Mouse (Mus musculus) heart, postnatal 25 days (tissue): Measurements from ENCODE around the gene Wdfy3. TPM values are rescaled to one million over a fixed set of nuclear protein-coding genes. Genes with fewer than 3 reads are reported as not detected.
"Not testable (repeated sequence)": the region's sequence is repeated elsewhere in the genome, so short reads cannot be mapped to it uniquely, and the experiment has no call there.

Experiments used
- DNase-seq: peaks from one replicate; pipeline ENCODE4 v3.0.0; 2022; ENCODE audit warnings: low spot score
- intact Hi-C: fragments of 180-260 bp; cut with DNase I; formaldehyde crosslinking; loops from one replicate; pipeline ENCODE4 v1.15.1; 2025
- total RNA-seq, 2 experiments: library from RNA; stranded (reverse); gene quantifications; 2 replicates each; pipeline ENCODE4 v1.2.3; 2021

Gene Wdfy3
- total RNA-seq, 2 experiments from 2014 or later: 28.7 to 33.1 TPM

DNA sequence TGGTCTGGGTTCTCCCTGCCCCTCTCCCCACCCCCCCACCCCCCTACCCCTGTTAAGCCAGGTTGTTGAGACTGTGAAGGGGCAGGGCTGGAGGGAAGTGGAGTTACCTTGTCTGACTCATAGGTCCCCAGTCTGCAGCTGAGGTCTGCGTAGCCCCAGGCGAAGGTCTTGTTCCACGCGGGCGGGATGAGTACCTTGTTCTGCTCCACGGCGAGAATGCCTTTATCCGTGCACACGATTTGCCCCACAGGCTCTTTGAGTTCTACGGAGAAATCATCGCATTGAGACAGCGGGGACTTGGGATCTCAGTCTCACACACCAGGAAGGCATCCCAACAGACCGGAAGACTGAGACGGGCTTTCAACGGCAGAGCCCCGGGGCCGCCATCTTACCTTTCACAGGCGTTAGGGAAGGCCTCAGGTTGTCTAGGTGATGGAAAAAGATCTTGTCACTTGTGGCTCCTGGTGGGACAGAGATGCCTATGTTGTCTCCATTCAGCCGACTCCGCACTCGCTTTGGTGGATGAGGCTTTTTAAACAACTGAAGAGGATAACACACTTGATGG is 217.5 kb downstream of the Wdfy3 start:
- intact Hi-C loops: no loop called here

DNA sequence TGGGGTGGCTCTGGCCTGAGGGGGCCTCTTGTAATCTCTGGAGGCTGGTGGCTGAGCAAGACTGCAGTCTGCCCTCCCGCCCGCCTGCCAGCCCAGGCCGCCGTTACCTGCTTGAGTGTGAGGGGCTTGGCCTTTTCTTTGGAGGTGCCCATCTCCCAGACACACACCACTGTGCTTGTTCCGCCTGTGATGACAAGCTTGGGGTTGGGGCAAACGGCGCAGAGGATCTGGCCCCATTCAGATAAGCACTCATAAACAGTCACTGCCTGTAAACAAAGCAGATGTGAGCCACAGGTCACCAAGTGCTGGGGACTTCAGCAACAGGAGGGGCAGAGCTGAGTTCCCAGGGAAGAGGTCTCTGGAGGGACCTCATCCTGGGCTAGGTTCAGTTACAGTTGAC is 218.6 kb downstream of the Wdfy3 start:
- DNase-seq: no peak
- intact Hi-C loops: no loop called here

More for the DNA sequence above, 217.5 kb downstream of the Wdfy3 start:
- no peak for DNase-seq

DNA sequence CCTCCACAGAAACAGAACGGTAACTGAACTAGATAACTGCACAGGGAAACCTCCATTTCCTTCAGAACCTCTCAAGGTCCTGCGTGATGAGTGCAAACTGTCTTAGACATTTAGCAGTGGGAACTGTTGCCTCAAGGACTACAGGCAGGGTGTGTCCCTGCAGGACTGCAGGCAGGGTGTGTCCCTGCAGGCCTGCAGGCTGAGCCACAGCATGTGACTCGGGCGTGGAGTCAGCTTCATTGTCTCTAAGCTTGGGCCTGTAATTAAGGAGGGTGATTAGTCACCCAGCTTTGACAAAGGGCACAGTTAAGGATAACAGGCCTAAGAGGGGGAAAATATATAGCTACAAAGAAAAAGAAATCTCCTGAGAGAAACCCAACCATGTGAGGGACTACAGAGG is 222.0 kb downstream of the Wdfy3 start:
- no peak for DNase-seq
- intact Hi-C loops: no loop called here

DNA sequence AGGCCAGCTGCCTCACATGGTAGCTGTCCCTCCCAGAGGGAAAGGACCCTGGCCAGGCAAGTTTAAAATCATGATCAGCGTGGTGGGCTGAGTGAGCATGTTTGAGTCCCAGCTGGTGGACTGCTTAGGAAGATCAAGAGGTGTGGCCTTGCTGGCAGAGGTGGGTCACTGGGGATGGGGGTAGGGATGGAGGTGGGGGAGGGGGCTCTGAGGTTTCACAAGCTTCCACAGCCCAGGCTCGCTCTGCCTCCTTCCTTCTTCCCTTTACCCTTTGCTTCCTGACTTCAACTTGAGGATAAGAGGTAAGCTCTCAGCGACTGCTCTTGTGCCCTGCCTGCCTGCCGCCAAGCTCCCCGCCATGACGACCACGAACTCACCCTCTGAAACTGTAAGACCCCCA is 222.4 kb downstream of the Wdfy3 start:
- intact Hi-C loops: no loop called here
- DNase-seq: no peak

DNA sequence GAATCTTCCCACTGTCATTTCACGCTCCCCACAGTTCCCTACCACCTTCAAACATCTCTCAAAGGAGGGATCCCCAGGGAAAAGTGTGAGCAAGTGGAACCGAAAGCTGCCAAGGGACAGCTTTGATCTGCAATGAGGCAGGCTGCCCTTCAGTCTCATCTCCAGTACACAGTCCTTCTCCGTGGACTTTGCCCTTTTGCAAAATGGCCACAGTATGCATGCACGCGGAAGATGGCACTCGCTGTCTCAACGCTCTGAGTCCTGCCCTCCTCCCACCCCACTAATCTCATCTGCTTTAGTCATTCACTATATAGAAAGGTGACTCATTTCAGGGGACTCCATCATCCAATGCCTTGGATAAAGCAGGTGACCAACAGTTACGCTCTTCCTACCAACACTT is 223.8 kb downstream of the Wdfy3 start:
- intact Hi-C loops: no loop called here
- DNase-seq: no peak

DNA sequence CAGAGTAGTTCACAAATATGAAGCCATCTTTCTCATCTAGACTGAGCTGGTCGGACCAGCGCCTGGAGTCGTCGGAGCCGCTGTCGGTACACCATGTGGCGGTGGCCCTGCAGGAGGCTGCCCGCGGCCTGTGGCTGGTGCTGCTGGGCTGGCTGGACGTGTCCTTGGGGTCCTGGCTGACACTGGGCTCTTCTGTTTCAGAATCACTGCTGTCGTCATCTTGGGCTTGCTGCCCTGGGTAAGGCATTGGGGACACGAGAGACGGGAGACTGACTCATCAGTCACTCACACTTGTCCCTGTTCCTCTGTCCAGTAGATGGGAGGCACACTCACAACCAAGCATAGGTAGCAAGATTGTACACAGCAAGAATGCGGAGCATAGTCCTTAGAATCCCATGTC is 224.7 kb downstream of the Wdfy3 start:
- DNase-seq: no peak
- intact Hi-C loops: no loop called here

DNA sequence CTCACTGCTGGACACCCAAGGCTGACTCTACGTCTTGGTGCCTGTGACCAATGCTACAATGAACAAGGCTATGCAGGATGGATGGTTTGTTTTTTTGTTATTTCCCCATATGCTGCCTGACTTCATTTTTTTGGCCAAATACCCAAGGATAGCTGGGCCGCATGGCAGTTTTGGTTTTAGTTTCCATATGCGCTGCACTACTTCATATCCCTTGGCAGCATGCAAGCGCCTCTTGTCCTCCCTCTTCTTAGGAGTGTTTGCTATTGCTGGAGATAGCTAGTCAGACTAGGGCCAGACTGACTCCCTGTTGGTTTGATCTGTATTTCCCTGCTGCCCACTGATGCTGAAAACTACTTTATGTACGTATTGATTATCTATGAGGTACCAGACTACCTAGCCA is 229.2 kb downstream of the Wdfy3 start:
- intact Hi-C loops: no loop called here
- no peak for DNase-seq

DNA sequence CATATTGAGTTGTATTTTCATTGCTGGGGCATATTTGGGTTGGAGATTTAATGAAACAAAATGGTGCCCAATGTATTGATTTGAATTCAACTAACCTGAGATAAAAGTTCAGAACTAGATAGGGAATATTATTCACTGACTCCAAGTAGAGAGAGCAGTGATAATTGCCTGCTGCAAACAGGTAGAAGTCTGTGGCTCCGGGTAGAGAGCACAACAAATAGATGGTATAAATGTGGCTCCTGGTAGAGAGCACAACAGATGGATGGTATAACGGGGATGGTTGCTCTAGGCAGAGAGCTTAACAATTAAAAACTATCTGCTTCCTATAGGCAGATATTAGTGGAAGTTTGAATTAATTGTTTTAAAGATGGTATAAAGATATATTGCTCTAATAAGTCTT is 232.1 kb downstream of the Wdfy3 start:
- DNase-seq, intact Hi-C loops: not testable (repeated sequence)

DNA sequence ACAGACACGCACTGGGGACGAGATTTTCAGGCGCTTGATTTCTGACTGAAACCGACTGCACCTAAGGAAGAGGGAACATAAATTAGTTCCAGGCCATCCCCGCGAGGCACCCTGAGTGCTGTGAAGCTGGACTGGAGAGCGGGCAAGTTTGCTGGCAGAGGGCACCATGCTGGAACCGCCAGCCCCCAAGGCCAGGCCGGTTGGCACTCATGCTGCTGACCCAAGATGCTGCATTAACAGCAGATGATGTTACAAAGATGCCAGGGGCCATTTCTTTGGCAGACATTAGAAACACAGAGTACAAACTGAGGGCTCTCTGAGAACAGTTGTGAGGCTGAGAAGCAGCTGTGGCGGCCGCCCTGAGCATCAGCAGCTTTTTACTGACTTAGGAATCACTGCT is 233.5 kb downstream of the Wdfy3 start:
- intact Hi-C loops: no loop called here
- DNase-seq: no peak

DNA sequence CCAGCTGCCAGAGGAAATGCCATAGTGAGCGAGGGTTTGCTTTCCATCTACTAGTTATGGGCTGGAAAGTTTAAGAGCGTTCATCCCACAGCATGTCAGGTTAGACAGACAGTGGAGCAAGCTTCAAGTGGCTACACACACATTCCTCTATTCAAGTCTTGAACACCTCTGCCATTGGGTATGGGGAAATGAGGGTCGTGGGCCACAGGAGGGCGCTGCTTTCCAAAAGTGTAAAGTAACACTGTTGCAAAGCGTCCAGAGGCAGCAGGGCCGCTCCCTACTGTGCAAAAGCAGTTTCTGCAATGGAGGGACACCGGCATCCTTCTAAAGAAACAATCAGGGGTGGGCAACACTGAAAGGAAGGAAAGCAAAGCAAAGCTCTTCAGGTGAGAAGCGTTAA is 235.8 kb downstream of the Wdfy3 start:
- no peak for DNase-seq
- intact Hi-C loops: no loop called here

DNA sequence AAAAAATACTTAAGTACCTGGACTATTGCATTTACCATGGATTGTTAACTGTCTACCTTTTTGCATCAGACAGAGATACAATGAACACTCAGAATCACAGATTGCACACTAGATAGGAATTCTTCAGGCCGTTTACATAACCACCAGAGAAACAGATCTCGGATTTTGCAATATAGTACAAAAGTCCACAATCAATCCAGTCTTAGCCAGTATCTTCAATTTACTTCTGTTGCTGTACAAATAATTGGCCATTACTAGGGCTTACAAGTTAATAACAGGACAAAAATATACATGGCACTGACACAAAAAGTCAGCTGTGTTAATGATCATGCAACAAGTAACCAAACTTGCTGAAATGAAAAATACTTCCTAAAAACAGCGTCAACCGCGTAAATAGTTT is 236.7 kb downstream of the Wdfy3 start:
- DNase-seq: no peak
- intact Hi-C loops: no loop called here

DNA sequence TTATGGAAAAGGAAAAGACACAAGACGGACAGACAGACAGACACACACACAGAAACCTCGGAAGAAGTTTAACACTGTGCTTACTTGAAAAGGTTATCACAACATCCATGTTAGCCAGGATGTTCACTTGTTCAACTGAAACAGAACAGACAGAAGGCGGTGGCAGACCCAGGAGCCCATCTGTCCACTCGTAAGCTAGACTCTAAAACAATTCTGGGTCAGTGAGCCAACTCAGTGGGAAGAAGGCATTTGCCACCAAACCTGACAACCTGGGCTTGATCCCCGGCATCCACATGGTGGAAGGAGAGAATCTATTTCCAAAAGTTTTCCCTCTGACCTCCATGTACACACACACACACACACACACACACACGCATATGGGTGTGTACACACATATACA is 237.7 kb downstream of the Wdfy3 start:
- DNase-seq: no peak
- intact Hi-C loops: no loop called here

DNA sequence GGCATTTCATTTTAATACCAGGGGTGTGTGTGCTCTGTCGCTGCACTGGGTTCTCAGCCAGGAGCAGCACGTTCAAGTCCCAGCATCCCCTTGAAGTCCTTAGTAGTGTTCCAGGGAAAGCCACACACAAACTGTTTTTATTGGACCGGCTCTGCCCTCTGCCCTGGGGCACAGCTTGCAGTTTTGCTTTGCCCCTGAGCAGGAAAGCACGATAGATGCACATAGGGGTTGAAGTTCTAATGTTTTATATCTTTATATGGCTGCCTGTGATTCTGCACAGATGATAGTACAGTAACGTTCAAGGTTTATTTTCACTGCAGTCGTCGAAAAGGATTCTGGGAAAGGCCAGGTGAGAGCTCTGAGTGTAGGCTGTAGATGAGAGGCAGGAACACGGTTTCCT is 239.5 kb downstream of the Wdfy3 start:
- intact Hi-C loops: no loop called here
- DNase-seq: no peak

DNA sequence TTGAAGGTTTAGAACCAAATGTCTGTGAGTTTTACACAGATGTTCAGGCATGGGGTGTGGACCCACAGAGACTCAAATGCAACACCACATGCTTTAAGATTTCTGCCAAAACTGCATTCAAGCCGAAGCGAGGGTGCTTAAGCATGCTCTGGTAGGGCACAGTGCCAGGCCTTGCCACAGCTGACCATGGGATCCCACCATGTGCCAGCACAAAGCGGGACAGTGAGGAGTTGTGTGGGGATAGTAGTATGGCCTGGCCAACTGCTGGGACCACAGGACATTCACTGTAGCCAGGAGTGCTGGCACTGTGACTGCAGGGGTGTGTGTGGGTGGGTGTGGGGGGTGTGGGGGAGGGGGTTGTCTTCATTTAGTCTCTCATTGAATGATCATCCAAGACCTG is 240.8 kb downstream of the Wdfy3 start:
- intact Hi-C loops: no loop called here
- no peak for DNase-seq

DNA sequence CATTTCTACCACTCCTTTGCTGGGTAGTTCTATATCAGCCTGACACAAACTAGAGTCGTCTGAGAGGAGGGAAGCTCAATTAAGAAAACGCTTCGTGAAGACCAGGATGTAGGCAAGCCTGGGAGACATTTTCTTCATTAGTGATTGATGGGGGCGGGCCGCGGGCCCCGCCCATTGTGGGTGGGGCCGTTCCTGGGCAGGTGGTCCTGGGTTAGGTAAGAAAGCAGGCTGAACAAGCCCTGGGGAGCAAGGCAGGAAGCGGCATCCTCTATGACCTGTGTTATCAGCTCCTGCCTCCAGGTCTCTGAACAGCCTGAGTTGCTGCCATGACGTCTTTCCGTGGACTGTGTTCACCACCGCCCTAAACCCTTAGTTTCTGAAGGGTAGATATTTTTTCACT is 242.2 kb downstream of the Wdfy3 start:
- intact Hi-C loops: no loop called here
- DNase-seq: no peak

DNA sequence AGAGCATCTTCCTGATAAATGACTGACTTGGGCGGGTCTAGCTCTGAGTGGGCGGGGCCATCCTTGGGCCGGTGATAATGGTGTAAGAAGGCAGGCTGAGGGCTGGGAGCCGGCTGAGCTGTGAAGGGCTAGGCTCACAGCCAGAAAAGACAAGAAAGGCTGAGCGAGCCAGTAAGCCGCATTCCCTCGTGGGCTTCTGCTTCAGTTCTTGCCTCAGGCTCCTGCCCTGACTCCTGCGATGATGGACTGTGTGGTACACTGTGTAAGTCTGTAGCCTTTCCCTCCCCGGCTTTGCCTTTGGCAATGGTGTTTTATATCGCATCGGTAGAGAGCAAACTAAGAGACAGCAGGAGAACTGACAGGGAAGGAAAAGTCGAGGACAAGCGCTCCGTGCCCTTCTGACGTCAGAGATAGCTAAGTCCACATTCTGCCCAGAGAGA is 243.2 kb downstream of the Wdfy3 start:
- intact Hi-C loops: no loop called here
- DNase-seq: peak; percentile 26

DNA sequence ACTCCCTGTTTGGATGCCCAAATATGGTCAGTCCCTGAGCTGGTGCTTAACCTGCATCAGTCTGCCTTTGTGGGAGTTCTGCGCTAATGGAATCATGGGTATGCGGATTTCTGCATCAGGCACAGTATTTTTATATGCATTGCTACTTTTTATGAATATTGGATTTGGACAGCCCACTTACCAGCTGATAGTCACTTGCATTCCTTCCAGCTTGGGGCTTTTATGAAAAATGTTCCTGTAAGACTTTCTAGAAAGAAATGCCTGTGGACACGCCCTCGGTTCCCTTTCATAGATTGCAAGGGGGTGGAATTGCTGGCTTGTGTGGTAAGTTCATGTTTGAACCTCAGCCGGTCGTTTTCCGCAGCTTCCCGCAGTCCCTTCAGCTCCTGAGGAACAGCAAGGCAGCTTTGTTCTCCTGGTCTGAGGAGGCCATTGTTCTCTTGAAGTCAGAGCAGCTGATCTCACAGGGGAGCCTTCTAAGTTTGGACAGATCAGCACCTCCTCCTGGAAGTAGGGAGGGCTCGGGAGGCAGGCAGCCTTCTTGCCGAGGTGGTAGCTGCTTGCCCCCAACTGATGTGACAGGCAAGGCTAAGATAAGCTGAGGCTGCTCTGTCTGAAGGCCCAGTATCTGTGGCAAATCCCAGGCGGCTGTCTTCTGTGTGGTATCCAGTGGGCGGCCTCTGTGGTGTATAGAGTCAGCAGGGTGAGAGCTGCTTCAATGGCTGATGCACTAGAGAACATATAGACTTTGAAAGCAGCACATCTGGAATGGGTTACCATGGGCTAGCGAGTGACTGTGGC is 244.4 kb downstream of the Wdfy3 start:
- intact Hi-C loops: no loop called here
- no peak for DNase-seq

DNA sequence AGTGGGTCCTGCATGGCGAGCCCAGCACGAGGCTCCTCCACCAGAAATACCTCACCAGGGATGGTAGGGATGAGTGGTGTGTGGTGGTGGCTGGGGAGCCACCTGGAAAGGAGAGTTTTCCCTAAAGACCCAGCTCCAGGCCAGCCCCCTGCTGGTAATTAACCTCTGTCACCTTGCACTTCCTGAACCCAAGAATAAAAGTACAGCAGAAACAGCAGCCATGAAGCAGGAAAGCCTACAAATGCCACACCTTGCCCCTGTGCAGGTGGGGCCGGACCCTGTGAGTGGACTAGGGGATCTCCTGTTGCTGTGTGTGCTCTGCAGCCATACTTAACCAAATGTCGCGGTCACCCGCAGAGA is 247.4 kb downstream of the Wdfy3 start:
- DNase-seq: no peak
- intact Hi-C loops: no loop called here

DNA sequence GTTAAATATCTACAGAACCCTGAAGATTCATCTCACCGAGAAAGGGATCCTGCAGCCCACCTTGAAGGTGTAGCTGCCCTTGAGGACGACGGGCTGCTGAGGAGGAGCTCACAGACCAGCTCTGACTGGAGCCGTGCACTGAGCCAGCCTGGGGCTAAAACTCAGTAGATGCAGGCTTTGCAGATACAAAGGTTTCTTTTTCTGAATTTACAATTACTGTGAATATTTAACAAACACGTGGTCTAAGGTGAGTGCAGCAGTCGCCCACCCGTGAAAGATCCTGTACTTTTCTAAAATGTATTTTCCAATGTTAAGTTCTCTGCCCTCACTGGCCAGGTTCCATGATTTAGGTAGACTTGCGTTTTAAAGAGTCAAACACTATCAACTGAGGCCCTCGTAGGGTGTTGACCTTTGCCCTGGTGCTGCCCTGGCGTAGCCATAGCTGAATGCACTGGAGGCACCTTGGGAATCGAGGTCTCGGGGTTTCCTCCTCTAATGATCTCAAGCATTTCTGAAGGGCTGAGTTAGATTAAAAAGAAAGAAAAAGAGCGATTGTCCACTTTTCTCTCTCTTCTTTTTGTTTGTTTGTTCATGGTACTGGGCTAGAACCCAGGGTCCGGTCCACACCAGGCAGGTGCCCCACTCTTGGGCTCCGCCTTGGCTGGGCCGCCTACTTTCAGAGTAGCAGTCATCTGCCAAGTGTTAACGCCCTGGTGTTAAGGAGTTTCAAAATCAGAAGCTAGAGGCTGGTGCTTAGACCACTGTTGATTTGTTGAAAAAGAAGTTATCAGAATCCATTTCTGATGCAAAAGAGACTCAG is 248.0 kb downstream of the Wdfy3 start:
- intact Hi-C loops: no loop called here

DNA sequence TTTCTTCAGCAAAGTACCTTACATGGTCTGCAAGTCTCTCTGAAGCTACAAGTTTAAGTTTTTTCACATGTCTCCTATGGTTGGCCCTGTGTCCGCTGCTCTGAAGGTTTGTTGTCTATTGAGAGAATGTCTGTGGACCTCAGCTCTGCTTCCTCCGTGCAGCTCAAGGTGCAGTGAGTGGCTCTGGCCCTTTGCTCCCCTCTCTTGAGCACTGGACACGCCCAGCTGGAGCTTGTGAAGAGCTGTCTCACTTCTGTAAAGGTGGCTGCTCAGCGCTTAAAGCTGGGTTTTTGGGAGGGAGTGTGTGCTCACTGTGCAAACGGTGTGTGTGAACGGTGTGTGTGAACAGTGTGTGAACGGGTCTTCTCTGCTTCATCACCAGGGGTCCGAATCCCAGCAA is 248.7 kb downstream of the Wdfy3 start:
- DNase-seq: no peak
- intact Hi-C loops: no loop called here

More for the DNA sequence above, 248.0 kb downstream of the Wdfy3 start:
- DNase-seq: no peak

DNA sequence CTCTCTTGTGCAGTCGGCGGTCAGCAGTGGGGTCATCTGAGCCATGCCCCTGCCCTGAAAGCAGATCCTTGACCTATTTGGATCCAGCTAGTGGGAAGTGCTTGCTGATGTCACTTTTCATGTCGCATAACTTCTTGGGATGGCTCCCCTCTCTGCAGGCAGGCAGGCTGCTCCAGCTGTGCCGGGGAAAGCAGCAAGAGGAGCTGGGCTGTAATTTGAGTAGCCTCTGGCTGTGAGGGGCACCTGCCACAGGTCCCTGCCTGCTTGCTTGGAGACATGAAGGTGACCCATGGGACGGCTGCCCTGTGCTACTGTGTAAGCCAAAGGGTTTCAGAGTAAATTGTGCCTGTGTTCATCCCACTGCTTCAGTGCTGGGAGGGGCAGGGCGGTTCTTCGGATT is 249.9 kb downstream of the Wdfy3 start:
- no peak for DNase-seq
- intact Hi-C loops: no loop called here
